Mouse (Mus musculus) ES-Bruce4 (cell line): ENCODE results near the gene Fars2. TPM values are rescaled to one million over a fixed set of nuclear protein-coding genes. Genes with fewer than 3 reads are reported as not detected.

Source experiments
- H3K27ac ChIP-seq: 2 replicates; pipeline ENCODE4 v1.5.1; 2012; ENCODE audit warnings: low read length, inconsistent platforms; ENCODE audit not compliant: insufficient read depth
- H3K27me3 ChIP-seq: 2 replicates; pipeline ENCODE4 v1.6.1; 2012; ENCODE audit warnings: mild to moderate bottlenecking, low read length, inconsistent platforms; ENCODE audit not compliant: control insufficient read depth, poor library complexity, insufficient read depth, severe bottlenecking
- H3K36me3 ChIP-seq: 2 replicates; pipeline ENCODE4 v1.6.1; 2012; ENCODE audit warnings: inconsistent platforms, mild to moderate bottlenecking, low read length, moderate library complexity; ENCODE audit not compliant: control insufficient read depth, poor library complexity, insufficient read depth, severe bottlenecking
- H3K4me1 ChIP-seq: one replicate; pipeline ENCODE4 v1.8.1; 2011; ENCODE audit warnings: low read length; ENCODE audit not compliant: control insufficient read depth, insufficient read depth
- H3K4me3 ChIP-seq: 2 replicates; pipeline ENCODE4 v1.5.1; 2011; ENCODE audit warnings: low read depth, mild to moderate bottlenecking, low read length
- H3K9ac ChIP-seq: 2 replicates; pipeline ENCODE4 v1.6.1; 2012; ENCODE audit warnings: low read depth, mild to moderate bottlenecking, inconsistent platforms; ENCODE audit not compliant: poor library complexity, severe bottlenecking
- H3K9me3 ChIP-seq: replicated peaks from 2 replicates; pipeline ENCODE4 v1.6.1; 2012; ENCODE audit warnings: mild to moderate bottlenecking, low read length, inconsistent platforms; ENCODE audit not compliant: control insufficient read depth, poor library complexity, insufficient read depth, severe bottlenecking
- CTCF ChIP-seq: IDR thresholded peaks from one replicate; pipeline ENCODE4 v1.8.1; 2011; ENCODE audit warnings: low read depth, low read length
- EP300 ChIP-seq: IDR thresholded peaks from 2 replicates; pipeline ENCODE4 v1.6.1; 2011; ENCODE audit warnings: low read depth, low read length; ENCODE audit not compliant: insufficient read depth
- POLR2A ChIP-seq: IDR thresholded peaks from one replicate; pipeline ENCODE4 v1.8.1; 2011; ENCODE audit warnings: low read length; ENCODE audit not compliant: insufficient read depth
- polyA plus RNA-seq: library from polyadenylated mRNA; stranded (reverse); fragments of >200 nt; gene quantifications from 2 replicates; pipeline ENCODE4 v1.2.4, GENCODE M21; 2011; ENCODE audit warnings: low read depth; ENCODE audit not compliant: missing spikeins, insufficient read depth, insufficient read length

Gene Fars2
- polyA plus RNA-seq, 1 experiment, result 23.3 TPM

DNA sequence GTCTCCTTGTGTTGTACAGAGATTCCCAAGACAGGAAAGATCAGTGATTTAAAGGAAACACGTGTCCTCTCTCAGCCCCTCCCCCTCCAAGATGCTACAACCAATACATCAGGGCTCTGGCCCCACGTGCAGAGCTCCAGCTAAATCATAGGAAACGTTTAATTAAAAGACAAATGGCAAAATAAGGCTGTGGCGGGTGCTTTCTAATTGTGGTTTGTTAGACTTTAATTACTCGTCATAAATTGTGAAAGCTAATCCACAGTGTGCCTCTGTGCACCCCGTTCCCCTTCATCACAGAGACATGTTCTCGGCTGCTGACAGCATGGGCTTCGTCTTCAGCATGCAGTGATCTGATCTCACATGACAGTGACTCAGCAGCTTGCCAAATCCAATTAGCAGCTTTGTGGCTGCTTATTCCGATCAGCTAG, 400.9 kb downstream of the Fars2 start:
- Histone ChIP-seq H3K9ac (no peak overlapping the region), H3K9me3 (no peaks in the 10 kb centered on the region), H3K36me3 (no peaks in the 10 kb centered on the region), H3K4me1 (peaks cover 3% of the 10 kb centered on the region), H3K27ac (no peak overlapping the region), H3K4me3 (no peak overlapping the region), H3K27me3 (no peaks in the 10 kb centered on the region)
- TF ChIP-seq EP300 (no peak), CTCF (no peak), POLR2A (no peak)

GRCm38 (mm10) chr13:36527761-36528160, 410.5 kb downstream of the Fars2 start:
- TF ChIP-seq CTCF, result no peak
- no peak for TF ChIP-seq EP300
- TF ChIP-seq POLR2A, result no peak
- Histone ChIP-seq H3K4me1 (no peaks in the 10 kb centered on the region), H3K36me3 (no peaks in the 10 kb centered on the region), H3K27ac (no peak overlapping the region), H3K9me3 (no peaks in the 10 kb centered on the region), H3K9ac (no peak overlapping the region), H3K4me3 (no peak overlapping the region), H3K27me3 (no peaks in the 10 kb centered on the region)

- no peak for TF ChIP-seq CTCF
- no peak for TF ChIP-seq POLR2A
- no peak for TF ChIP-seq EP300
- H3K27me3 ChIP-seq, result no peaks in the 10 kb centered on the region
- no peaks in the 10 kb centered on the region for H3K4me1 ChIP-seq
- H3K9me3 ChIP-seq, result no peaks in the 10 kb centered on the region
- no peak overlapping the region for H3K27ac ChIP-seq
- no peak overlapping the region for H3K9ac ChIP-seq
- H3K36me3 ChIP-seq, result no peaks in the 10 kb centered on the region
- no peak overlapping the region for H3K4me3 ChIP-seq
These were observed 411.1 kb downstream of the Fars2 start for GRCm38 (mm10) chr13:36528223-36528895.

DNA sequence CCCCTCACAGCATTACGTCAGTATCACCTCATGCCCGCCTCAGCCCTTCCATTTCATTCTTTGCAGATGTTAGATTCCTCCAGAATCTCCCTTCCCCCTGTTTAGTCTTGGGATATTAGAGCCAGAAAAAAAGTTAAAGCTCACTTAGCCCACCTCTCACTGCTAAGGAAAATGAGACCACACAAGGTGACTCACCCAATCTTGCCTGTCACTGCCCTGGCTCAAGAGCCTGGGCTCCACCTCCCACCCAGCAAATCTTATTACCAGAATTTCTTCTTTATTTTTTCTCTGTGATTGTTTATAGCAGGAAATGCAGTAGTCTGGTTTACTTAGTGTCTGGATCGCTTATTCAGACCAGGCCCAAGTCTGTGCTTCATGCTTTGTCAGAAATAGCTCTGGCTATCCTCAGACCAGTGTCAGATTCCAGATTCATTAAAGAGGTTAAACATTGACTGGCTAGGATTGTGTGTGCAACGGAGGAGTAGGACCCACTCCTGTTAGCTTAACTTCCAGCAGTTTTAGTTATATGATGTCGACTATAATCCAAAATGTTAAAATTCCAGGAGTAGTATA, 412.3 kb downstream of the Fars2 start:
- Histone ChIP-seq H3K27me3 (no peaks in the 10 kb centered on the region), H3K9ac (no peak overlapping the region), H3K9me3 (no peaks in the 10 kb centered on the region), H3K4me3 (no peak overlapping the region), H3K4me1 (no peaks in the 10 kb centered on the region), H3K27ac (no peak overlapping the region), H3K36me3 (no peaks in the 10 kb centered on the region)
- TF ChIP-seq EP300 (no peak), CTCF (no peak), POLR2A (no peak)

DNA sequence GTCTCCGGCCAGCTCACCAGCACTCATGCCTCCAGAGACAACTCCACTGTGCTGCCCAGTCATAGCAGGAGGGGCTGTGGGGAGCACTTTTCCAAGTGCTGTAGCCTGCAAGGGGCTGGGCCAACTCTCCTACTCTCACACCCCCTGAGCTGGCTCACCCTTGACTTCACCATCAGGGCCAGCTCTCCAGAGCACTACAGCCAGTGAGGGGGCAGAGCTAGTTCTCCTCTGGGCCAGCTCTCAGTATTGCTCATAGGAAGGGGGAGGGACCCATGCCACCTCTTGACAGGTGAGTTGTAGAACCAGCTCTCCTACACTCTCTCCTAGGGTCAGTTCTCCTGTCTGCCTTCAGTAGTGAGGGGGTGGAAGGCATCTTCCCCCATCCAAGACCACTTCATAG, 413.6 kb downstream of the Fars2 start:
- no peak overlapping the region for H3K27ac ChIP-seq
- no peaks in the 10 kb centered on the region for H3K4me1 ChIP-seq
- no peak overlapping the region for H3K4me3 ChIP-seq
- H3K36me3 ChIP-seq, result no peaks in the 10 kb centered on the region
- H3K9me3 ChIP-seq, result no peaks in the 10 kb centered on the region
- no peak overlapping the region for H3K9ac ChIP-seq
- TF ChIP-seq POLR2A (no peak), EP300 (no peak), CTCF (no peak)
- no peaks in the 10 kb centered on the region for H3K27me3 ChIP-seq

DNA sequence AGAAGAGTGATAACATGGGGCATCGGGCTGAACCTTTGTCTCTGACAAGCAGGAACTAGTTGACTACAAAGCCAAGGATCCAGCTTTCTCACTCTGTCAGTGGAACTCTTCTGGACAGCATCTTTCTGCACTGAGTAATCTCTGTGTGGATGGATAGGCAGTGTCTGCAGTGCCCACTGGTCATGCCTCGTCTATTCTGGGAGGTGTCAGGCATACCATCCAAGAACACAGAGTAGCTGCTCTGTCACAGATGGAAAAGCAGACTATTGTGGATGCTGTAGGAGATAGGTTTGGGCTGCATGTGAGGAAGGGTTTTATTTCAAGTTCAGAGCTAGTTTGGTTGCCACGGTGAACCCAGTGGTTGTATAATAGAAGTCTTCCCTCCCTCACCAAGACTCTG, 414.7 kb downstream of the Fars2 start:
- Histone ChIP-seq H3K9ac (no peak overlapping the region), H3K4me1 (no peaks in the 10 kb centered on the region), H3K4me3 (no peak overlapping the region), H3K27me3 (no peaks in the 10 kb centered on the region), H3K27ac (no peak overlapping the region), H3K36me3 (no peaks in the 10 kb centered on the region), H3K9me3 (no peaks in the 10 kb centered on the region)
- TF ChIP-seq EP300 (no peak), POLR2A (no peak), CTCF (no peak)
